Mouse (Mus musculus) megakaryocyte-erythroid progenitor cell, adult 5-6 weeks (primary cell): ENCODE data around the gene Zfp93. TPM values are rescaled to one million over a fixed set of nuclear protein-coding genes. Genes with fewer than 3 reads are reported as not detected.
A peak's percentile ranks its signal among the peaks of the same experiment; 100 is the strongest.
"Not testable (repeated sequence)": the region's sequence is repeated elsewhere in the genome, so short reads cannot be mapped to it uniquely, and the experiment has no call there.

ENCODE experiments used
- ATAC-seq: replicated peaks from 2 replicates; pipeline ENCODE4 v1.8.0; 2016; ENCODE audit warnings: mild to moderate bottlenecking, inconsistent platforms; ENCODE audit not compliant: severe bottlenecking, poor library complexity, low FRiP score, low TSS enrichment
- total RNA-seq, 2 experiments: library from RNA; stranded (forward) in 1 of 2; stranded (reverse) in 1 of 2; fragments of 200-1000, 215-1000 nt in 1 of 2; fragments of >200 nt in 1 of 2; fragmentation: Nextera tagmentation in 1 of 2; gene quantifications; 2 replicates each; pipeline ENCODE4 v1.2.3; 2014 to 2017

Gene Zfp93
- 0.30 and 0.59 TPM in 2 replicates for total RNA-seq (2014; fragmentation: Nextera tagmentation)
- 0.23 and 2.0 TPM in 2 replicates for total RNA-seq (2017)

GRCm38 (mm10) chr7:24270288-24270672 lies at the start of gene Zfp93:
Gene Zfp93 (plus strand): TSS chr7:24270420.
- peak; percentile 80 for ATAC-seq

- peak; percentile 98 for ATAC-seq
These were observed 33.0 kb upstream of the Zfp93 start, which contains the start of gene Zfp109 for GRCm38 (mm10) chr7:24237040-24237791. Gene Zfp109 (minus strand): TSS chr7:24237560.

GRCm38 (mm10) chr7:24253779-24254615 lies 16.2 kb upstream of the Zfp93 start:
- ATAC-seq, result no peak

DNA sequence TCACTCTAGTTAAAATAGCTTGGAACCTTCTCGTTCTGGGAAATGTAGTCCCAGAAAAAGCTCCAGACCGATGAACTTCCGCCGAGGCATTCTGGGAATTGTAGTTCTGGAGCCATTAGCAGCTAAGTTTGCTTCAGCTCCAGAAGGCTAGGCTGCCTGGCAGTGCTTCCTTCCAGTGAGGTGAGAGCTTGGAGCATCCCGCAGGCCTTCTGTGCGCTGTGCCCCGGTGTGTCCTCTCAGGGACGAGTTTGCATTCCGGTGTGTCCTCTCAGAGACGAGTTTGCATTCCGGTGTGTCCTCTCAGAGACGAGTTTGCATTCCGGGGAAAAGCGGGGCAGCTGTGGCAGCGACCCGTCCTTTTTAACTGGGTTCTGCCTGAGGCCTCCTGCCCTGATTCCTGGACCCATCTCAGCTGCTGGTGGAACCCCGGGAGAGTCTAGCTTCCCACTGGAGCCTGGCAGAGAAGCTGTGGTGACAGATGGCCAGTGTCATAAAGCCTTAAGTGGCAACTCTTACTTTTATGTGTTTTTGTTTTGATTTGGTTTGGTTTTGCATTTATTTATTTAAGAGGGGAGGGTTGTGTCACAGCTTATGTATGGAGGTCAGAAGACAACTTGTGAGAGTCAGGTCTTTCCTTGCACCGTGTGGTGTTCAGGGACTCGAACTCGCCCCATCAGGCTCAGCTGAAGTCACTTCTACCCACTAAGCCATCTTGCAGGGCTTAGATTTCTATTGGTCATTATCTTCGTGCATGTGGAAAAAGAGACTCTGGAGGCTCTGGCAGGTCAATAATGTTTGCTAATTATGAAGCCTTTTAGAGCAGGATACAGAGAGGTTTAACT lies 15.4 kb upstream of the Zfp93 start, which contains the start of gene Zfp108:
Gene Zfp108, plus strand, starts transcription at position 162 of the 842 bp plus-strand sequence.
- ATAC-seq, result peak; percentile 94

DNA sequence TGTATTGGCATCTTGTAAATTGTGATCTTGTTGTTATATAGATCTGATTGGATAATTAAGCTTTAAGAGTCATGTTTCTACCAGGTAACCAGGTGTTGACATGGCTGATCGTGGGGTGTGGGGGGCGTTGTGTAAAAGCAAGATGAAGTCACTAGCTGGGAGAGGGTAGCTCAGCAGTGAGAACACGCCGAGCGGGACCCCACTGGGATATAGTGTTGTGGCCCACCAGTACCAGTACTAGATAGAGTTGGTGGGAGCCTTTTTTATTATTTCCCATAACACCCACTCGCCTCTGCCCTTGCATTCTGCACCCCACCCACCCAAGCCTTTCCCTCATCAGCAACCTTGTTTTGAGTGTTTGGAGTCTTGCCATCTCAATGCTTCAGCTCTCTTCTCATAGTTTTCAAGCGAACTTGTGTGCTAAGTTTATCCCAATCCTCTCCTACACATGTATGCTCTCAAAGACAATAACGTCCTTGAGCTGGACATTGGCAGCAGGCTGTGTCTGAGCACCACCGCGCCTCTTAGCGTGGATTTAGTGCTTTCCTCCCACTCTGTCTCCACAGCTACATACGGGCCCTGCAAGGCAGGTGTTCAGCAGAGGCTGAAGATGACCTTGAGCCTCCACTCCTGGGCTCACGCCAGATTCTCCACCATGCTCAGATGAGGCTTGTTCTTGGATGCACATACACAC lies 10.8 kb upstream of the Zfp93 start:
- ATAC-seq, result no peak

- ATAC-seq, result no peak
These were observed 10.3 kb upstream of the Zfp93 start for GRCm38 (mm10) chr7:24260000-24260312.

DNA sequence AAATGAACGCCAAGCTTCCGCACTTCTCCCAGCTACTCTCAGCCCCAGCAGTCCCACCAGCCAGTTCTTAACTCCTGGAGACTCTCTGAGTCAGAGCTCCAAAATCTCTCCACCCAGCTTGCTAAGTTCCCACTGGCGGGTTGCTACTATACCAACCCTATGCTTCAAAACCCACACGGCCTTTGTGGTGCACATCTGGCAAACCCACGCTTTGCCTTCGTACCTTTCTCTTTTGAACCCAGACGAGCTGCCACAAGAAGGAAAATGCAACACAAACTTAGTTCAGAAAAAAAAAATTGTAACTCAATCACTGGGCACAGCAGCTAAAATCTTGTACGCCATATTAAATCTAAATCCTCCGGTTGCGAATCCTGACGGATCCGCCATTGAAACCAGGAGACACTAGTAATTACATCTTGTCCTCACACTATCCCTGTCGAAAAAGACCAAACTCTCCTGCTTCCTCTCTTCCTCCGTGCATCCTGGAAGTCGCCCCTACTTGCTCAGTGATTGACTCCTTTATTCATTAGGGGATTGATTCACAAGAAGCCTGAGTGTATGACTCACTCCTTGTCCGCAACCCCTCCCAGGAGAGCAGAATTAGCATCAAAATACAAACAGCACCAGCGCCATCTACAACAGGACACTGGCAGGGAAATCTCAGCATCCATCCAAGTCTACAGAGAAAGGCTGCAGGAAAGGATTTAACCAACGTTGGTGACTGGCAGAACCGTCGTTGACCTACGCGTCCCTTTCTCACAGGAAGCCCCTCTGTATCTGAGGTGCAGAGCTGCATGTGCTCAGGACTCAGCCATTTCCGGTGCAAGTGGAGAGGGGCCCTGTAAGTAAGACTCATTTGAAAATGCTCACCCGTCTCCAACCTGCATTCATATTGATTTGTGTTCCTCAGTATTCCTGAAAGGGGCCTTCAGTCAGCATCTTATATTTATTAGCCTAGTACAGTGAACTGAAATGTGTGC lies 1.8 kb upstream of the Zfp93 start:
- no peak for ATAC-seq

DNA sequence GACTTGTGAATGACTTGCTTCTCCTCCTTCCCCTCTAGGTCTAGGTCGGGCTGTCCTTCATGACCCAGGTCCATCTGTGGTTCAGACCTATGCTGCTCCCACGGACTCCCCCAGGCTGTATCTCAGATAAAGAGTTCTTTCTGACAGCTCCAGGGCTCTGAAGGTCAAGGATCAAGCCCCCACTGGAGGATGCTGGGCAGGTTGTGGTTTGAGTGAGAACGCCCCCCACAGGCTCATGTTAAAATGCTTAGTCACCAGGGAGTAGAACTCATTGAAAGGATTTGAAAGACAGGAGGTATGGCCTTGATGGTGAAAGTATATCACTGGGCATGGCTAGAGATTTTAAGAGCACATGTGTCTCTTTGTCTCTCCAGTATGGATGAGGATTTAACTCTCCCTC lies 964 bp upstream of the Zfp93 start:
- ATAC-seq, result no peak

GRCm38 (mm10) chr7:24269667-24270287 lies 443 bp upstream of the Zfp93 start:
- ATAC-seq, result no peak

- no peak for ATAC-seq
These were observed 971 bp downstream of the Zfp93 start for GRCm38 (mm10) chr7:24271191-24271590.

DNA sequence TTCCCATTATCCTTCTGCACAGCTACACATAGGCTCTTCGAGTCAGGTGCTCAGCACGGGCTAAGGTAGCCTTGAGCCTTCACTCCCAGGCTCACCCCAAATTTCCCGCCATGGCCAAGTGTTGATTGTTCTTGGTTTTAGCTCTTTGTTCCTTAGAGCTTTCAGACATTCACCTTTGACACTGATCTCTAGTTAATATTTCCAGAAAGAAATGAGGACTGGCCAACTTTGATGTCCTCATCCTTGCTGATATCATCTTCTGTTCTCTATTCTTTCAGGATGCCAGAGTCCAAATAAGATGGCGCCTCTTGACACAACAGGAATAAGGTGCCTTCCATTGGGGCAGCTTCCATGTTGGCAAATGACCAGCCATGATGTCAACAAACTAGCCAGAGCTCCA lies 4.2 kb downstream of the Zfp93 start:
- no peak for ATAC-seq

DNA sequence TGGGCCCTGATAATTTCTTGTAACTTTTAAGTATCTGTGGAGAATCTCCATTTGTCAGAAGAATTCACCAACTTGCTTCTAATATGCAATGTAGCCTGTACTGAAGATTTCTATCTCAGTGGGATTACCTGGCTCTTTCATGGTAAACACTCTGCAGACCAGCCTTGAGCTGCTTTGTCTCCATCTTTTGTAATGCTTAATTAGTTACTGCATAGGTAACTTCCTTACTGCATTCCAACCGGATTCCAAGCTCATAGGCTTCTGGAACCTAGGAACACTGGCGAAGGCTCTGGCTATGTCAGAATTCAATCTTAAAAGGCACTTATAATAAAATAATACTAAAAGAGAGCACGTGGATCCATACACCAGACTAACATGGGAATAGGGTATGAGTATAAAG lies 8.6 kb downstream of the Zfp93 start:
- not testable (repeated sequence) for ATAC-seq

- no peak for ATAC-seq
These were observed 10.0 kb downstream of the Zfp93 start for GRCm38 (mm10) chr7:24280031-24280857.

DNA sequence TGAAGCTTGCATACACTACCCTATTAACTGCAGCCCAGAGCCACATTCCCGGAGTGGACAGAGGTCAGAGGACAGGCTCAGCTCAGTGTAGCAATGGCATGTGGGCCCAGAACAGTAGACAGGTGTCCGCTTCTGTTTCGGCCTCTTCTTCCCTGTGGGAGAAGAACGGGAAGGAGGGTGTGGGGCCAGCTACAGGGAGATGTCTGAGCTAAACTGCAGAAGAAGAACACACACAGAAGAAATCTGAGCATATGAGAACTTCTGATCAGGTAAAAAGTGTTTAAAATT lies 10.6 kb downstream of the Zfp93 start:
- no peak for ATAC-seq

GRCm38 (mm10) chr7:24286090-24286489 lies 15.9 kb downstream of the Zfp93 start:
- ATAC-seq, result 0 out of 2 replicates have a peak, but pooled peaks have one; percentile 37

DNA sequence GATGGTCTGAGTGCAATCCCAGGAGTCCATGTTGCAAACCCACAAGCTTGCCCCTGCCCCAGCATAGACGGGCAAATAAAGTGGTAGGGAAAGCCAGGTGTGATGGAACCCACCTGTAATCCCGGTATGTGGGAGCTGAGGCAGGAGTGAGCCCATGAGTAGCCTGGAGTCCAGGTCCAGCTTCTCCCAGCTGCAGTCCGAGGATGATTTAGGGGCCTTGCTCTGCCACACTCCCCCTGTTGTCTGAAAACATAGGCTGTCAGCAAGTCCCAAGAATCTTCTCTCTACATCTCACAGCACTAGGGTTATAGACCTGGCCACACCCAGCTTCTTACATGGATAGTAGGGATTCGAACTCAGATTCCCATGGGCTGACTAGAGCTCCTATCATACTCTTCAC lies 16.7 kb downstream of the Zfp93 start:
- ATAC-seq, result no peak

GRCm38 (mm10) chr7:24287670-24288069 lies 17.4 kb downstream of the Zfp93 start:
- ATAC-seq, result no peak
